Mouse (Mus musculus): ENCODE results near the gene Pxn.
A peak's percentile ranks its signal among the peaks of the same experiment; 100 is the strongest.

- TF ChIP-seq CTCF (IDR thresholded peaks at IDR 0.05): no peak
- 0 out of 2 replicates have a peak, but pooled peaks have one; percentile 67 for TF ChIP-seq EP300 (IDR thresholded peaks at IDR 0.05)
Observed at GRCm38 (mm10) chr5:115543509-115544253, 37.2 kb downstream of the Pxn start.

Data from lung, postnatal 0 days (tissue).